Mouse (Mus musculus) spleen, adult 2 months (tissue): ENCODE measurements at regions not wholly inside any gene's neighbourhood (a gene's known extent, or its start where the extent isn't known, plus 50 kb on each side); places are given as distances from the start of the nearest gene placed in this dataset.

Experiments
- CTCF ChIP-seq: fragments of 200-500 bp; IDR thresholded peaks from 2 replicates; pipeline ENCODE4 v1.5.1; 2011; ENCODE audit warnings: mild to moderate bottlenecking, inconsistent platforms; ENCODE audit not compliant: insufficient read depth, insufficient read length, insufficient replicate concordance; ENCODE audit errors: extremely low read depth
- POLR2A ChIP-seq: fragments of 200-500 bp; IDR thresholded peaks from 2 replicates; pipeline ENCODE4 v1.6.1; 2011; ENCODE audit warnings: low read depth, low read length, inconsistent platforms

- TF ChIP-seq CTCF, result no peak
- no peak for TF ChIP-seq POLR2A
Observed at GRCm38 (mm10) chr2:84260701-84261100, 164.5 kb downstream of the Calcrl start.
